Mouse (Mus musculus) lung, adult 18-20 months (tissue): ENCODE data around the gene Impg1.
"Not testable (repeated sequence)": the region's sequence is repeated elsewhere in the genome, so short reads cannot be mapped to it uniquely, and the experiment has no call there.

Source experiments
- DNase-seq, 2 experiments: peaks; one replicate each; pipeline ENCODE4 v3.0.0; 2022; ENCODE audit warnings: mixed read lengths in 2 of 2

Impg1 gene

DNA sequence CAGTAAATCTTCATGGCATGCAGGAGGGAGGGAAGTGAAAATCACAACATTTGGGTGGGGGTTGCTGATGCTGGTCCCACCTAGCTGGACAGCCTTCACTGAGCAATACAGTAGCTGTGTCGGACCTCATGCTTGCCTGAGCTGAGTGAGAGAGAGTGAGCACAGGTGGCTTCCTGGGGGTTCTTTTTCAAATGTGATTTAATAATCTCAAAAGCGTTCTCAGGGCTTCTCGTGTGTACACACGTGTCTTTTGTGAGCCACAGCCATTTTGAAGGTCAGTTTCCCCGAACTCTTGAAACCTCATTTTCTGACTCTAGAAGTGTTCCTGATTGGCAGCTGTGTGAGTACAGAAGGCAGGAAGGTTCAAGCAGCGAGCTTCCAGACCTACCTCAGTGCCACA lies 122.8 kb downstream of the Impg1 start:
- no peak for DNase-seq

DNA sequence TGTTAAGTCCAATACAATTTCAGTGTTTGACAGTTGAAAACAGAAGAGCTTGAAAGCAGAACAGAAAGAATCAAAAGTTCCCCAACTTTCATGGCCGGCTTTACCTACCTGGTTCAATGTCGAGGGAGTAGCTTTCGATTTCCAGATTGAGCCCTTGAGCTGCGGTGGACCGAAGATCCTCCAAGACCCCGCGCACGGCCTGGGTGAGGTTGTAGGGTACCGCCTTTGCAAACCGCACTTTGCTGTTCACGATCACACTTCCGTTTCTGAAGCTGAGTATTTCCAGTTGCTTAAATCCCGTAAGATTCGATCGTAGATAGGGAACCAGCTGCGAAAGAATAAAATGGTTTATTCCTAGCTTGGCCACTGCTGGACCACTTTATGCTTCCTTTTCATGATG lies 123.5 kb downstream of the Impg1 start:
- no peak for DNase-seq

DNA sequence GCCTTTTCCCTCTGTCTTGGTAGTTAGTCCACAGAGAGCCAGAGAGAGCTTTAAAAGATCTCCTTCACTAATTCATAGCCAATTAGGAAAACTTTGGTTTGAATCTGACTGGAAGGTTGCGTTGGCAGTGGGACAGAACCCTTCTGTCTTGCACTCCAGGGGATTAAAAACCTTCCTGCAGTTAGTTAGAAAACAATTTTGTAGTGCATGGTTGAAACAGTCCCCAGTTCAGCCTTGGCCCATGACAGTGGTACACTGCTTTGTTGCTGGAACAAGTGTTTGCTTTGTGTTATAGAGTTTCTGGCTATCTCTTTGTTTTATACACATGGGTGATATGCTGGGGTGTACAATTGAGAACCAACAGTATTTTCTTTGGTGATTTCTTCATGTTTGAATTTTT lies 124.4 kb downstream of the Impg1 start:
- no peak for DNase-seq

DNA sequence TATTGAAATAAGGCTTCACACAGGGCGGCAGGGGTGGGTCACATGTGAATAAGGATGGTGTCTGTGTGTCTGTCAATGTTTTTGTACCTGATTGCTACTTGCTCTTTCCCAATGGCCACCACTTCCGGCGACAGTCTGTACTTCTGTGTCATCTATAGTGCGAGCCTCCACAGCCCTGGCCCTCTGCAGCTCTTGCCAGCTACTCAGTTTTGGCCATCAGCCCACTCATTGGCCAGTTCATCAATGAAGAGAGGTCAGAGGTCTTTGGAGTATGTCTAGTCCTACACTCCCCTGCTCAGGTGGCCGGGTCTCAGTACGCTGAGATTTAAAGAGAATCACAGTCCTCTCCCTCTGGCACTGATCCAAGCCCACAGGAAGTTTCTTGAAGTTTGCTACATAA lies 127.3 kb downstream of the Impg1 start:
- no peak for DNase-seq

DNA sequence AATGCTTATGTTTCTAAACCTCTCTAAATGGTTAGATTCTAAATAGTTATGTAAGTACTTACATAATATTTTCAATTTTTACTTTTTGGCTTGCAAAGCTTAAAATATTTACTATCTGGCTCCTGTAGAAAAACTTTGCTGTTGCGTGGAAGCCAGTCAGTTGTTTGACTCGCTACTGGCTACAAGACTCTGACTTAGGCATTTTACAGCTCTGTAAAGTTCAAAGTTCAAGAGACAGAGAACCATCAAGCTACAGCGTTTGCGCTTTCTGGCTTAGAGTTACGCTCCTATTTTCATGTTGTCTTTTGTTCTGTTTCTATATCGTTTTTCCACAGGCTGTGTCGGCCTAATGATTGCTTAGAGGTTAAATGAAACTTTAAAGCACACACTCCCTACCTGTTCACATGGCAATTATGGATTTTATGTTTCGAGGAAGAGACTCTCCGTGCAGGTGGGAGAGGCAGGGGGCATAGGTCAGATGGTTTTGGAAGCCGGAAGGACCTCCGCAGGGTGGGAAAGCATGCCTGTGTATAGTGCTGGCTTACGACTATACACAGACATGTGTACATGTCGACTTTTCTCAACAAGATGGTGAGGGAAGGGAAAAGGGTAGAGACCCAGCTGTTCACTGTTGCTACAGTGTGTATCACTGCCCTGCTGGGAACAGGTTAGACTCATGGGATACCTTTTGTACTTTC lies 129.5 kb downstream of the Impg1 start:
- DNase-seq, result no peak

DNA sequence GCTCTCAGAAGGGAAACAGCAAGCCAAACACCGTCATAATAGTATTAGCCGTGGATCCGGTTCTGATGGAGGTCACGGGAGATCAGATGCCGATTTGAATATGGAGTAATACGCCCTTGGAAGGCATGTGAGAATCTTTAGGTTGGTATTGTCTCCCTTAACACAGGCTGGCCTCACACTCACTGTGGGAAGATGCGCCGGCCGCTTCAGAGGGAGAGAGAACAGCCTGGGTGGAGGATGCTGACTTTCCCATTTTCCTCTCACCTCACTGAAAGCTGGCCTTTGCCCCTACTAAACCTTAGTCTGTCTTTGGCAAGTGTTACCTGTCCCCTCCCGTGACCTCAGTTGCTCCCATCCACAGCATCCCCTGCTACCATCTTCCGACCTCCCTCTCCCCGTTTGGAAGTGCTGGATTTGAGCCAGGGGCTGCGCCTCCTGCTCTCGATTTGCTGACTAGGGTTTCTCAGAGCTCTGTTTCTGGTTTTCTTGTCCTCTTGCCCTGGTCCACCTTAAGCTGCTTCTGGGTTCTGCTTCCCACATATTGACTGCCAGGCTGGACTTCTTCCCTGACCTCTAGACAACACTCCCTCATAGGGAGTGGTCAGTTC lies 131.2 kb downstream of the Impg1 start:
- DNase-seq, result no peak

DNA sequence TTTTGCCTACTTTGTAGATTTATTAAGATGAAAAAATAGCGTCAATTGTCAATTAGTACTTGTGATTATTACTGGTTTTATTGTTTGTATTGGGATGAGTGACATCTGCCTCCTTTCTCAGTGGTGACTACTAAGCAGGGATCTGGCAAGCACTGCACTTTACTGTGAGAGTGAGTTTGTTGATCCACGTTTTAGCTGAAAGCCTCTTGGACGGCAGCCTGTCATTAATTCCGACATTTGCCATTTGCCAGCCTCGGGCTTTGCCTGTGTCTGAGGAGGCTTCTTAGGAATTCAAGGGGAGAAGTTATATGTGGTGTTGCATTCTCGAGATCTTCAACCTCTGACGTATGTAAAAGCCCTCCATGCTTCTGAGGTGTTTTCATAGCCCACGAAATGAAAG lies 131.8 kb downstream of the Impg1 start:
- no peak for DNase-seq

DNA sequence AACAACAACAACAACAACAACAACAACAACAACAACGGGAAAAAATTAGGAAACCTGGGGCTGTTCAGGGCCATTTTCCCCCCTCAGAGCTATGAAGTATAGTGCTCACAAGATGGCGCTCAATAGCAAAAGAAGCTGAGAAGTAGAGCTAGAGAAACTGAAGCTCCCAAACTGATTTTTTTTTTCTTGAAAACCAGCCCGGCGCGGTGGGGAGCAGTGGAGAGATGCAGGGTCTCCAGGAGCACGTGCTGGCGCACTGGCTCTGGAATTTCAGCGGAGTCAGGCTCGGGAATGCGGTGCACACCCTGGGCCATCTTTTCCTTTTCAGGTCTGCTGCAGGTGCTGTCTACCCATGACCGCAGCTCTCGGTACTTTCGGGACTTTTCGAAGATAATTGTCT lies 133.1 kb downstream of the Impg1 start:
- DNase-seq, result peak in 1 of 2 experiments; percentile 7

DNA sequence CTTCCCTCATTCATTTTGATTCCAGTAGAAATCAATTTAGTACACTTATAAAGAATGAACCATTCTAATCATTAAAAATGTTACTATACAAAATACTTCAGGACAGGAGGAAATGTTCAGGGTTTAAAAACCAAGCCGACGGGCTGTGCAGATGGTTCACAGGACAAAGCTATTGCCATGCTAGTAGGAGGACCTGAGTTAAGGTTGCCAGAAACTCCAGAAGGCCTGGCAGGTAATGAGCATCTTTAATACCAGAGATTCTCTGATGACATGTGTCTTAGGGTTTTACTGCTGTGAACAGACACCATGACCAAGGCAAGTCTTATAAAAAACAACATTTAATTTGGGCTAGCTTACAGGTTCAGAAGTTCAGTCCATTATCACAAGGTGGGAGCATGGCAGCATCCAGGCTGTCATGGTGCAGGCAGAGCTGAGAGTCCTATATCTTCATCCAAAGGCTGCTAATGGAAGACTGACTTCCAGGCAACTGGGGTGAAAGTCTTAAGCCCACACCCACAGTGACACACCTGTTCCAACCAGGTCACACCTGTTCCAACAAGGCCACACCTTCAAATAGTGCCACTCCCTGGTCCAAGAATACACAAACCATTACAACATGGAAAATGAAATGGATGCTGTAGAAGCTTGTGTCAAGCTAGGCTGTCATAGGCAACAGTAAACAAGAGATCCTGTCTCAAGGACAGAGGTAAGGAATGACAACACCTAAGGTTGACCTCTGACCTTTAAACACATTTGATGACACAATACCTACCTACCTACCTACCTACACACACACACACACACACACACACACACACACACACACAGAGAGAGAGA lies 144.0 kb downstream of the Impg1 start:
- not testable (repeated sequence) for DNase-seq

DNA sequence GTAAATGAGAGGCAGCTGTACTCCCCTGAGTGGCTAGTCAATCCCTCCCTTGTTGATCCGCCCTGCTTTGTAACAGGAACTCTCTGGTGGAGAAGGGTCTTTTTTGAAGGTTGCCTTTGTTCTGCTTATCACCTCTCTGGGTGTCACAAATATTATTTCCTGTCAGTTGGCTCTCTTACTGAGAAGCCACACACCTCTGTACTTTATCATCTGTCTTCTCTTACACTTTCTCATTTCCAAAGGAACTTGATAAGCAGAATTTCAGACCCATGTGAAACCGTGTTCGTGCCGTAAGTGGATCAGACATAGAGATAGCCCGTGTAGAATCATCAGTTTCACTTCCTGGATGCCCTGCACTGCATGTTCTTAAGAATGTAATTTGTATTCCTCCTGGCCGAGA lies 147.3 kb downstream of the Impg1 start:
- no peak for DNase-seq

DNA sequence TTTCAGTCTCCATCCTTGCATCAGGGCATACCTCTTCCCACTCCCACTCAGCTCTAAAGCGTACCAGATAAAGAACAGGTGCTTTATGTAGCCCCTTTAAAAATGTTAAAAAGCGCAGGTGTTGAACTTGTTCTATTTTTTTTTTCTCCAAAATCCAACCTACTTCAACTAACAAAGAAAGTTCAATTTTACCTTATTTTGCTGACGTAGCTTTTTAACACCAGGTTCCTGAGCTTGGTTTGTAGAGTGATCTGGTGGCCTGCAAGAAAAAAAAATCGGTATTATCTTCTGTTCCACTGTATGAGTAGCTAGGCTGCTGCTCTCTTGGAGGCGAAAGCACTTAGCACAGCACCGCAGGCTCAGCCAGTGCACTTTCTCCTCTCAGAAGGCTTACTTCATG lies 149.4 kb downstream of the Impg1 start:
- DNase-seq, result no peak

DNA sequence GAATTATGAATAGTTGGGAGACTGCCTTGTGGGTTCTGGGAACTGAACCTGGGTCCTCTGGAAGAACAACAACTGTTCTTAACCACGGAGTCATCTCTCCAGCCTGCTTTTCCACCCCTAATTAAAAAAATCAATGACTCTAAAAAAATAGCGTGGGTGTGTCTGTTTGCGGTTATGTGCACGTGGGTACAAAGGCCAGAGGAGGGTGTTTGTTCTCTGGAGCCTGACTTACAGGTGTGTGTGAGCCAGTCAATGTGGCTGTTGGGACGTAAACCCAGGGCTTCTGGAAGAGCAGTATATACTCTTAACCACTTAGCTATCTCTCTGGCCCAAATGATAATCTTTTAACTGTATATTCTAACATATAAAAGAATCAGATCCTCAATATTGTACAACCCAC lies 151.7 kb downstream of the Impg1 start:
- DNase-seq, result no peak

DNA sequence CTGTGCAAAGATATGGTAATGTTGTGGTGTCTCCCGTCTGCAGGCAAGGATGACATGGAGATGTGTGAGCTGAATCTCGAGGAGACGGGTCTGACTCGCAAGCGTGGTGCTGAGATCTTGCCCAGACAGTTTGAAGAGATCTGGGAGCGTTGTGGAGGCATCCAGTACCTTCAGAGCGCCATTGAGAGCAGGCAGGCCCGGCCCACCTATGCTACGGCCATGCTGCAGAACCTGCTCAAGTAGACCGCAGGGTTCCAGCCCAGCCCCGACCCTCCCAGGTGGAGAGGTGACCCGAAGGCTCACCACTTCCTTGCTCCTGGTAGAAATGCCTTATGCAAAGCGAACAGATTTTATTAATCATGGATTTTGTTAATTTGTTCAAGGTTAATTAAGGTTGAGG lies 157.7 kb downstream of the Impg1 start:
- no peak for DNase-seq

DNA sequence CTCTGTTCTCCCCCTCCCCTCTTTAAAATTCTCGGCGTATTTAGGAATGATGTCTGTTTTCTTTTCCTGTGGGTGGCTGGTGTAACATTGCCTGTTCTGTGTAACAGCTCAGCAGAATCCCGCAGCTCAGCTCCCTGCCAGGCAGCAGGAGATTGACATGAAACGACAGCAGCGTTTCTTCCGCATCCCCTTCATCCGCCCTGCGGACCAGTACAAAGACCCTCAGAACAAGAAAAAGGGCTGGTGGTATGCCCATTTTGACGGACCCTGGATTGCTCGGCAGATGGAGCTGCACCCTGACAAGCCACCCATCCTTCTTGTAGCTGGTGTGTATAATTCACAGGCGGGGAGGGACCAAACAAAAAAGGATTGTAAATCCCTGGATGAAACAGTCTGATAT lies 158.4 kb downstream of the Impg1 start:
- DNase-seq, result no peak

DNA sequence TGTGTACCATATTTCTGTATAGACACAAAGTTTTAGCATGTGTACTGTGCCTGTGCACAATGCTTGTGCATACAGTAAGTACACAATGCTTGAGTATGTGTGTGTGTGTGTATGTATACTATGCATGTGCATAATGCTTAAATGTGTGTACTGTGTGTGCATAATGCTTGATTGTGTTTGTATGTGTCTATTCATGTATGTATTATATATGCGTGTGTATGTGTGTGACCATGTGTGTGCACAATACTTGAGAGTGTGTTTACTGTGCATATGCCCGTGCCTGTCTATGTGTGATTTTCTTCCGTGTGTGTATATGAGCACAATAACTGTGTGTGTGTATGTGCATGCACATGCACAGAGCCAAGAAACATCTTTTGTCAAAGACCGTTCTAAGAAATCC lies 158.9 kb downstream of the Impg1 start:
- no peak for DNase-seq

DNA sequence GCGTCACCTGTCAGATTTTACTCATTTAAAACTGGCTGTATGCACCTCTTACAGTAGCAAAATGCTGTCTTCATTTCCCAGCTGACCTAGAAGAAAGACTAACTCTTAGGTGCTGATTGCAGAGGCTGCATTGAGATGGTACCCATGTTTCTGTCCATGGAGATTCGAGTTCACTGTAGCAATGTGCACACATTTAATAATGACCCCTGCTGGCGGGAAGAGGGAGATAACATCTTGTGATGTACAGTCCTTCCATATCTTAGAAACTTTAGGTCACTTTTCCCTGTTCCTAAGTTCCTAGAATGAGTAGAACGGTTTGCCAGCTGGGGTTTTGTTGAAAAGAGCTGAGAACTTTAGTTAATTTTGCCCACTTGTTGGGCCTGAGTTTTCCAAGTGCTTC lies 161.8 kb downstream of the Impg1 start:
- peak in 1 of 2 experiments; percentile 6 for DNase-seq

DNA sequence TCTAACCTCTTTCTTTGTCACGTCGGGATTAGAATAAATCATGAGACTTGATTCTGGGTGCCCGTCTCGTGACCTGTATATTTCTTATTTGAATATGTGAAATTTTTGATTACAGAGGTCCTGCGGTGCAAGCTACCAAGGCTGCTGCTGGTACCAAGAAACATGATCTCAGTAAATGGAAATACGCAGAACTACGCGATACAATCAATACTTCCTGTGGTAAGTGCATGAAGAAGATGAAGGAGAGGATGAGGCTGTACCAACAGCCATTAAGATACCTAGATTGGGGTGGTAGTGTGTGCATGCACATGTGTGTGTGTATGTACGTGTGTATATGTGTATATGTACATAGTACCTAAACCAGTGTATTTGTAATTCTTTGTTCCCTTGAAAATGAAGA lies 166.2 kb downstream of the Impg1 start:
- DNase-seq, result no peak

DNA sequence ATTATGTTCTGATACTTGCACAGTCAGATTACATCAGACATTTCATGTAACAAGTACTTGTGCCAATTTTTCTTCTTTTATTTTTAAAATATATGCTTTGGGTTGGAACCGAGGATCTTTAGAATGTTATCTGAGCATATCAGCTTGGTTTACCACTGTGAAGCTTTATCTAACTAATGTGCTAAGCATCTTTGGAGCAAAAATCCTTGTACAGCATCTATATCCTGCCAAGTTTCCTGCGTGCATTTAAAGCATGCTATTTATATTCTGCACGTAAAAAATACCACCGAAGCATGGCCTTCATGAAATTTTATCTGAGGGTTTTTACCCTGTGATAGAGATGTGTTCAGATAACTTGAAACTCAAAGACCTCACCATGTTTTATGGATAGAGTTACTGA lies 169.2 kb downstream of the Impg1 start:
- DNase-seq, result no peak

DNA sequence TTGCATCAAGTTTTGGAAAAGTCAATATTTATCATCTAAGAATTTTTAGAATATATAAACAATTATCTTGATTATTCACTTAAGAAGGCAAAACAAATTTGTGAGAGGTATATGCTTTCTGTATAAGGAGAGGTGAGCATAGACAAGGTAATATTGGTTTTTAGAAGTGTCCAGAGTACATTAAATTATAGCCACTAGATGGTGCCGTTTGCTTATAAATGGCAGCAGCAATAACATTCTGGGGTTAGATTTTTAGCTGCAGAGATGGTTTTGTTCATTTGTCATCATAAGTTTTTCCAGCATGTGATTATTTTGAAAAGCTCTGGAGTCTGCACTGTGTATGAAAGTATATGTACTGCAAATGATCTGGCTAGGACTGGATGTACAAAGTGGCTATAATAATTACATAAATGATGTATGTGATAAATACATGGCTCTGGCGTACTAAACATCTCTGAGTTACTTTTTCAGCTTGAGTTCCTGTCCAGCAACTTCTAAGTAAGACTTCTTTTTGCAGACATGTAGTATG lies 172.2 kb downstream of the Impg1 start:
- no peak for DNase-seq

DNA sequence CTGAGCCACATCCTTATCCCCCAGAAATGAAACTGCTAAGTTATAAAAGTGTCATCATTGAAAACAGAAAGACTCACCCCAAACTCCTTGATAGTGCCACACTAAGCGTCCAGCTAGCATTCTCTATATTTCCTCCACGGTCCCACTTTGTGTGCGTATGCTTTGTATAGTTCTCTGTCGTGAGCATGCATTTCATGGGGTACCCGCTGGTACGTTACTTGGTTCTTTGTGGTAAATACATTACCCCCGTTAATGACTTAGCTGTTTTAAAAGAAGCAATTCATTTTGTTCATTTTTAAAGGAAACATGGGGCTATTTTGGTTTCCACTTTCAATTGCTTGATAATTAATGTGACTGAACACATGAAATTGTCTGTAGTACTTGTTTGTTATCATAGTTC lies 178.4 kb downstream of the Impg1 start:
- no peak for DNase-seq

DNA sequence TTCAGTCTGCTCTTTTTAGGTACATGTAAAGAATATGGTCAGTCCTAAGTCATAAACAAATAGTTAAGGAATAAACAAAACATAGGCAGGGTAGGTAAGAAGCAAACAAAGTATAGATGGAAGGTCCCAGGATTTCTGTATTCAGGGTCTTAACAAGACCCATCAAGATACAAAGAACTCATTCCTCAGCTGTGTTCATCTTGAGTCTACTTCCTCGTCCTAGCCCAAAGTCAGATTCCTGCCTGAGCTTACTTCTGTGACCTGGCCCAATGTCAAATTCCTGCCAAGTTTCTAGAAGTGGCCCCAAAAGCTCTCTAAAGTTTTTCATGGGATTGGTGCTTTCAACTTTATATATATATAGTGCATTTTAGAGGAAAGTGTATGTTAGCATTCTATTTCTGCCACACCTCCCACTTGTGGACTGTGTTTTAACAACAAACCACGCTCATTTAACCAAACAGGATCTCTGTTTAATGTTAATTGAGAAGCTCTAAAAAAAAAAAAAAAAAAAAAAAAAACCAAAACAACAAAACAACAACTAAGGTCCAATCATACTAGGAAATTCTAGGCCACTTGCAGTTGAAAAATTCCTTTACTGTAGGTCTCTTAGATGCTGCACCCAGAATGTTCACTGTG lies 180.6 kb downstream of the Impg1 start:
- no peak for DNase-seq

DNA sequence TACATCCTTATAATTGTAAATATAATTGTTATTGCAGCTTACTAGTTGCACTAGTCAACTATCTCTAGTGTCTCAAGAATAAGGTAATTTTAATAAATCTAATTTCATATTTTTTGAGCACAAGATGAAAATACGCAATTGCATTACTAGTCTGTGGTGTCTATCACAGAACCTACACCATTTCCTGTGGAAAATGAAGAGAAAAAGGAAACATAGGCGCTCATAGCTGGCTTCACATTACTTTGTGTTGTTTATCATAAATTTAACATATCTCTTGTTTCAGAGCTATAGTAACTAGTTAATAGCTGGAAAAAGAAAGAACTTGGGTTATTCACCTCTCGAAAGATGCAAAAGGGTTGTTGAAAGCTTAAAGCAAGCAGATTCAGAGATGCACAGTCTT lies 182.9 kb downstream of the Impg1 start:
- DNase-seq, result no peak

DNA sequence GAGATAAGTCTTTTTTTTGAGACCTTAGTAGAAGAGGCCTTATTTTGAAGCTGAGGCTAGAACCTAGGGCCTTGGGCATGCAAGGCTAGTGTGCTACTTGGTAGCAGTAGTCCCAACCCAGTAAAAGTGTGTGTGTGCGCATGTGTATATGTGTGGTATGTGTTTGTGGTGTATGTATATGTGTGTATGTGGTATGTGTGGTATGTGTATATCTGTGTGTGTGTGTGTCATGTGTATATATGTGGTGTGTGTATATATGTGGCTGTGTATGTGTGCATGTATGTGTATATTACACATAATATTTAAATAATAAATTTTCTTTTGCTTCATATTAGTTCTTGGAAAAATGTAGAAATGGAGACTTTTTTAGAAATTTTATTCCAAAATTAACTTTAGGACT lies 184.6 kb downstream of the Impg1 start:
- no peak for DNase-seq
